Mouse (Mus musculus) CD8-positive naive resting alpha-beta T cell, adult 2 months (primary cell): ENCODE data around the gene Exoc3.

ENCODE experiments used
- DNase-seq, 2 experiments: peaks; one replicate each; pipeline ENCODE4 v3.0.0; 2022; ENCODE audit warnings: low read depth in 2 of 2, low spot score in 2 of 2

The Exoc3 gene

DNA sequence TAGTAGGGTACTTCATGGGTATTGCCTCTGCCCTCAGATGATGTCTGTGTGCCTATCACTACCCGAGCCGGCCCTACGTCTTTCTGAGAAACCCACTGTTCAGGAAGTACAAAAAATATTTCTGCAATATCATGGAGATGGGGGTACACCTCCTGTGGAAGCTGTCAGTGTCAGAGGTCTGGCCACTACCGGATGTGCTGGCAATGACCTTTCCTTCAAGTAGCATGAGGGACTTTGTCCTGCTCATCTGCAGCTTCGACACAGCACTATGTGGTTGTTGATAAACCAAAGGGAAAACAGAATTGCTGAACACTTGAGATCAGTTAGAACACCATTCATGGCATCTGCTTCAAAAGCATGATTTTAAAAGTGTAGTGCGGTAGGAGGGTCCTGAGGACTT, 67.7 kb downstream of the Exoc3 start:
- no peak for DNase-seq

DNA sequence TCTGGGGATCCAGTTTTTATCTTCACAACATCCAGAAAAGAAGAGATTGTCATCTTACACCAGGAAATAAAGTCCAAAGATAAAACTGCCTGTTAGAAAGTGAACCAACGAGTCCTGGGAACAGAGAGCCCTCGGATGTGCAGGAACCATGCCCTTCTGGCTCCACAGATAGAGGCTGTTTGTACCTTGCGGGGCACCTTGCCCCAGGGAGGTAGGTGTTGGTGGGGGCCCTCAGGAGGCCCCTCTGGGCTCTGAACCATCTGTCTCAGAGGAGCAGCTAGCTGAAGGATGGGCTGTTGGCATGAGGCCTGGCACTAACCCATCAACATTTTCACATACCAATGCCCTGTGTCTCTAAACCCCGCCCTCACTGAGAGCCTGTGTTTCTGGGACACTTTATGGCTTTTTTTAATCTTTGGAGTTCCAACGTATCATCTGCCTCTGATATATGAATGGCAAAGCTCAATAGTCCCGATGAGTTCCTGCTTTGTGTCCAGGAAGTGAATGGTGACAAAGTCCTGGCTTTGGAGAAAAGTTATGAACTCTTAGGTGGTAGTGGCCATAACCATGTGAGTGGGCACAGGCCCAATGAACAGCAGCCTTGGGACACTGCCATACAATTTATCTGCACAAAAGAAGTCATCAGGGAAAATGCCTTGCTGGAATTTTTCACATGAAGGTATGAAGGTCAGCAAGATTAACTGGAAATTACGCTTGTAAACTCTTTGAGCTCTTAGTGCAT, 69.5 kb downstream of the Exoc3 start:
- DNase-seq: no peak

DNA sequence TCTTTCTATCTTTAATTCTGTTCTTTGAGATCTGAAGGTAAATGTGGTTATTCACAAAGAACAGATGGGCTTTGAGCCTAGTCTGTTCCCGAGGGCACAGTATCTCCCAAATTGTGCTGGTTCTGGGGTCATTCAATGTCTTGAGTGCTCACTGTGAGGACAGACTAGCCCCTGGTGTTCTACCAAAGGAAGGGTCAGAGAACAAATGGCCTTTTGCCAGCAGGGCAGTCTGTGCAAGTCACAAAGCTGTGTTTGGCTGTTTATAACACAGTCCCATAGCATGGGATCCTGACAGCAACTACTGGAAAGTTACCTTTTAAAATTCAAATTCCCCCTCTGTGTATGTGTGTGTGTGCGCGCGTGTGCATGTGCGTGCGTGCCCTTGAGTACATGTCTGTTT, 78.6 kb downstream of the Exoc3 start:
- DNase-seq: no peak

DNA sequence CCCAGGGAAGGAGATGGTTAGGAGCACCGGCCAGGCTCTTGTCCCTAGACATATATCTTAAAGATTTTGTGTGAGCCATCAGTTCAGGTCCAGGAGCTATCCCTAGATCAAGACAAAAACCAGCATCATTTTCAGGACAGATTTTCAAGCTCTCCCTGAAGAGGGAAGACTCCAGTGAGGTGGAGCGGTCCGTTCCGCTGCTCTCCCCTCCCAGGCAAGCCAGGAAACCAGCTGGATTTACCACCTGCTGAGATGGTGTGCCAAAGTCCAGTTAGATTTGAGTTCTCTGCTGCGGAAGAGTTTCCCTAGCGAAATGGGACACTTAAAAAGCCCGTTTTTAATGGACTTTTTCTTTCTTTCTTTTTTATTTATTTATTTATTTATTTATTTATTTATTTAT, 81.0 kb downstream of the Exoc3 start:
- no peak for DNase-seq

DNA sequence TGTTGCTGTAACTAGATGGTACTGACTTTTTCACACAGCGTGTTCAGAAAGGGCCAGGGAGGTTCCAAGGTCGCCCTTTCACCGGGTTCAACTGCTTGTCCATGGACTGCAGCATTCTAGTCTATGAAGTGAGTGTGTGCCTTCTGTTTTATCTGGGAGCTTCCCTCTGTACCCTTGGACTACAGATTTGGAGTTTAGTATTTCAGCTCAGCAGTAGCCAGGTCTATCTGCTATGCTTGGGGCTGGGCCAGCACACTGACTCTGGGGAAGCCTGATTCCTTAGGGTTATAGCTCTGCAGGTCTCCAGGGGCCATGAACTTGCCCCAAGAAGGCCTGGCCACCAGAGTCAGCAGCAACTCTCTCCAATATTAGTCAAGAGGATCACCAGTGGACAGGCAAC, 85.9 kb downstream of the Exoc3 start:
- DNase-seq: no peak

DNA sequence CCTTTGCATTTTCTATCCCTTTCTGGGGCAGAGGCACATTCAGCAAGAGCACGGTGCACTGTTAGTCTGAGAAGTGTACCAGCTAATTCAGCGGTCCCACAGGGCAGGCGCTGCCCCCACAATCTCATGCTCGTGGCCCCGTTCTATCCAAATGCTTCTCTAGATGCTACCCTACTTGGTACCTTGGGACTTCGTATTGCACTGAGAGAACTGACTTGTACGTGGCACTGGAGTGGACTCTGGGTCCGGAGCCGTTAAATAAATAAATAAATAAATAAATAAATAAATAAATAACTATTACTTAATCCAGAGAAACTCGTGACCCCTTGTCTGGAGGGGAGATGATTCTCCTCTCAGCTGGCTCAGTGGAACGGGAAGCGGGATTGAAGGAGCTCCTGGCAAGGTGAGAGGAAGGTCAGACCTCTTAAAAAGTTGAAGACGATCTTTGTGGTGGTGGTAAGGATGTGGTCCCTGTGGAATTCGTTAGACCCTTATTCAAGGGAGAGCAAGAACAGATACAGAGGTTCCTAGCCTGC, 86.7 kb downstream of the Exoc3 start:
- DNase-seq: no peak

DNA sequence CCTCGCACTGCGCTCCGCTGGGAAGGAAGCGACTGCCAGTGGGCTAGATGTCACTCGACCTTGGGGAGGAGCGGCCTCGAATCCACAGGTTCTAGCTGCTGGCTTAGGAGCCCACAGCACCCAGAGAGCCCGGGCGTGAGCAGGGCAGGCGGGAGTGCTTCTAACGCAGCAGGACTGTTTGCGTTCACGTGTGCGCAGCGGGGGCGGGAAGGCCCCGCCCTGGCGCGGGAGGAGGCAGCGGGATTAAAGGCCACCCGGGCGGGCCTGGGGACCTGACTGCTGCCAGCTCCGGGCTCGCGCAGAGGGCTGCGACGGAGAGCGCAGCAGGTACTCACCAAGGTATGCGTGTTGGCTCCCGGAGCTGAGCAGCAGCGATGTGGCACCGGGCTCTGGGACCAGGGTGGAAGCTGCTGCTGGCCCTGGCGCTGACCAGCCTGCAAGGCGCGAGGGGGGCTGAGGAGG, 87.4 kb downstream of the Exoc3 start, which contains the start of gene Slc9a3:
Slc9a3 (plus strand) TSS at position 317 of the 462 bp plus-strand sequence.
- DNase-seq: no peak
